Mouse (Mus musculus) limb, embryonic 15.5 days (tissue): ENCODE measurements around the gene Vapa. TPM values are rescaled to one million over a fixed set of nuclear protein-coding genes. Genes with fewer than 3 reads are reported as not detected.

Experiments used
- polyA plus RNA-seq: library from polyadenylated mRNA; unstranded; fragments of >200 nt; fragmentation: Nextera tagmentation; extraction: Ambion mirVana; gene quantifications from 2 replicates; pipeline ENCODE4 v1.2.1, GENCODE M21; 2015

The Vapa gene
- polyA plus RNA-seq, 1 experiment from 2014 or later: 181 TPM

Other genes starting within 250 kb of the Vapa start
- gene Tmem232, start 72.8 kb downstream of the Vapa start, polyA plus RNA-seq: 0.10 and 0.11 TPM in 2 replicates
- gene Txndc2, start 28.6 kb upstream of the Vapa start, polyA plus RNA-seq: 0.08 TPM in 1 of 2 replicates, not detected in the other
- gene Rab31, start 159.2 kb upstream of the Vapa start, polyA plus RNA-seq: 53.5 and 54.1 TPM in 2 replicates
- gene Ppp4r1, start 169.0 kb upstream of the Vapa start, polyA plus RNA-seq: 37.2 and 37.7 TPM in 2 replicates